Mouse (Mus musculus) forebrain, embryonic 12.5 days (tissue): ENCODE results near the gene Dact3. TPM values are rescaled to one million over a fixed set of nuclear protein-coding genes. Genes with fewer than 3 reads are reported as not detected.
A peak's percentile ranks its signal among the peaks of the same experiment; 100 is the strongest.

Experiments
- ATAC-seq: fragments of 200-750 bp; cut with Nextera tagmentation; 2 replicates; pipeline ENCODE4 v1.8.0; 2017; ENCODE audit warnings: moderate TSS enrichment; ENCODE audit not compliant: low FRiP score
- H3K27ac ChIP-seq: fragments of 300-500 bp; sonication (generic); 2 replicates; pipeline ENCODE4 v1.5.1; 2016; ENCODE audit warnings: mild to moderate bottlenecking
- H3K27me3 ChIP-seq: fragments of 300-500 bp; sonication (generic); 2 replicates; pipeline ENCODE4 v1.6.1; 2016; ENCODE audit warnings: mild to moderate bottlenecking
- H3K36me3 ChIP-seq: fragments of 300-500 bp; sonication (generic); replicated peaks from 2 replicates; pipeline ENCODE4 v1.6.1; 2016; ENCODE audit warnings: mild to moderate bottlenecking
- H3K4me1 ChIP-seq: fragments of 300-500 bp; sonication (generic); 2 replicates; pipeline ENCODE4 v1.6.1; 2016
- H3K4me2 ChIP-seq: fragments of 300-500 bp; sonication (generic); 2 replicates; pipeline ENCODE4 v1.6.1; 2016; ENCODE audit warnings: mild to moderate bottlenecking, moderate library complexity
- H3K4me3 ChIP-seq: fragments of 300-500 bp; sonication (generic); replicated peaks from 2 replicates; pipeline ENCODE4 v1.5.1; 2016; ENCODE audit warnings: mild to moderate bottlenecking
- H3K9ac ChIP-seq: fragments of 300-500 bp; sonication (generic); 2 replicates; pipeline ENCODE4 v1.6.1; 2016; ENCODE audit warnings: mild to moderate bottlenecking
- H3K9me3 ChIP-seq: fragments of 300-500 bp; sonication (generic); 2 replicates; pipeline ENCODE4 v1.6.1; 2016
- WGBS: fragments of 180-500 bp; shearing (Covaris S2); methylation state at CpG from one replicate; pipeline ENCODE4 v1.1.7; 2016; 5-methylcytosine and 5-hydroxymethylcytosine counted together
- polyA plus RNA-seq: library from polyadenylated mRNA; unstranded; fragments of >200 nt; fragmentation: Nextera tagmentation; extraction: Ambion mirVana; gene quantifications from 2 replicates; pipeline ENCODE4 v1.2.1, GENCODE M21; 2016

The Dact3 gene
- polyA plus RNA-seq, 1 experiment from 2014 or later, result 3.2 TPM

DNA sequence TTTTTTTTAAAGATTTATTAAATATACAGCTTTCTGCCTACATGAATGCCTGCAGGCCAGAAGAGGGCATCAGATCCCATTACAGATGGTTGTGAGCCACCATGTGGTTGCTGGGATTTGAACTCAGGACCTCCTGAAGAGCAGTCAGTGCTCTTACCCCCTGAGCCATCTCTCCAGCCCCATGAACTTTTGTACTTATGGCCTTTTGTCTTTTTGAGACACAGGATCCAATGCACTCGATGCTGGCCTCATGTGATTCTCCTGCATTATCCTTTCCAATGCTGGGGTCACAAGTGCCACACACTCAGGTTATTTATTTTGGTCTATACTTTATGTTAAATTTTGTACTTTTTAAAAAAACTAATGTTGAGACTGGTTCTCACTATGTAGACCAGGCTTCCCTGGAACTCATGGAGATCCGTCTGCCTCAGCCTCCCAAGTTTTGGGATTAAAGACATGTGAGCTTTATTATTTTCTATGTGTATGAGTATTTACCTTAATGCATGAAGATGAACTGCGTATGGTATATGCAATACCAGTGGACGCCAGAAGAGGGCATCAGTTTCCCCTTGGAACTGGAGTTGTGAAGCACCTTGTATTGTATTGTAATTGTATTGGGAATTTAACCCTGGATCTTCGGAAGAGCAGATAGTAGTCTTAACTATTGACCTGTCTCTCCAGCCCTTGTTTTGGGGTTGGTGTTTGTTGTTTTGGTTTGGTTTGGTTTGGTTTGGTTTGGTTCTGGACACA is 15.0 kb upstream of the Dact3 start:
- Histone ChIP-seq H3K4me1 (no peaks in the 10 kb centered on the region), H3K4me2 (no peak overlapping the region), H3K9me3 (no peaks in the 10 kb centered on the region), H3K4me3 (no peak overlapping the region), H3K36me3 (peaks cover 46% of the 10 kb centered on the region), H3K9ac (no peak overlapping the region), H3K27me3 (no peaks in the 10 kb centered on the region), H3K27ac (no peak overlapping the region)
- ATAC-seq, result no peak
- WGBS, result 32% methylated on average over 5 of the region's 5 CpGs

DNA sequence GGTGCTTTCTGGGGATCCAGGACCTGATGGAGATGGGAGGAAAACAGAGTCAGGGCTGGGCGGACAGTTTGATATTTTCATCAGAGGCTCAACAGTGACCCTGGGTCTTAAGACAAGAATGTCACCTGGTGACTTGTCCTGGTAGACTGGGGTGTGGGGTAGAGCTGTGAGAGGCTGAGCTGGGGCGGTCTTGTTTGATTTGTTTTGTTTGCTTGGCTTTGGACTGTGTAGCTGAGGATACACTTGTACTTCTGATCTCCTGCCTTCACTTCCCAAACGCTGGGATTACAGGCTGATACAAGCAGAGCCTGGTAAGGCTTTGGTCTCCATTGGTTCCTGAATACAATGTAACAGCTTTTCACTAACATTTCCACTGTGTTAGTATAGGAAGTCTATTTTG is 7.6 kb upstream of the Dact3 start:
- Histone ChIP-seq H3K4me3 (no peak overlapping the region), H3K27me3 (no peaks in the 10 kb centered on the region), H3K4me1 (peaks cover 10% of the 10 kb centered on the region), H3K27ac (no peak overlapping the region), H3K4me2 (no peak overlapping the region), H3K36me3 (peaks cover 34% of the 10 kb centered on the region), H3K9ac (no peak overlapping the region), H3K9me3 (no peaks in the 10 kb centered on the region)
- ATAC-seq, result no peak
- 89% methylated on average over 3 of the region's 3 CpGs for WGBS

DNA sequence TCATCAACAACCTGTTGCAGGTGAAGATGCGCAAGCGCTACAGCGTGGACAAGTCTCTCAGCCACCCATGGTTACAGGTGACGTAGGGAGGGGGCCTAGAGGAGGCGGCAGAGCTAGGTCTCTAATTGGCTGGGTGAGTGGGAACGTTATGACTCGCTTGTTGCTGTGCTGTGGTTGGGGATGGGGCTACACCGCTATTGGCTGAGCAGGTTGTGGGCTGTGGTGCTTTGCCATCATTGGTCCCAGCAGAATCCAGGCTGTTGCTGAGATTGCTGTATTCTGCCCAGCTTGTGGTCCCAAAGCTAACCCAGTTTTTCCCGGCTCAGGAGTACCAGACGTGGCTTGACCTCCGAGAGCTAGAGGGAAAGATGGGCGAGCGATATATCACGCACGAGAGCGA is 5.6 kb upstream of the Dact3 start:
- Histone ChIP-seq H3K36me3 (peaks cover 25% of the 10 kb centered on the region), H3K4me2 (peak overlapping the region; percentile 49), H3K4me3 (peak overlapping the region; percentile 29), H3K9me3 (no peaks in the 10 kb centered on the region), H3K9ac (0 out of 2 replicates have a peak overlapping the region, but pooled peaks have one; percentile 25), H3K4me1 (peaks cover 15% of the 10 kb centered on the region), H3K27me3 (no peaks in the 10 kb centered on the region), H3K27ac (peak overlapping the region; percentile 70)
- WGBS, result 9% methylated on average over 16 of the region's 16 CpGs
- peak; percentile 95 for ATAC-seq

- H3K4me2 ChIP-seq, result no peak overlapping the region
- H3K36me3 ChIP-seq, result peaks cover 9% of the 10 kb centered on the region; the same call in 1 of the 2 replicates
- H3K27me3 ChIP-seq, result no peaks in the 10 kb centered on the region
- no peak overlapping the region for H3K4me3 ChIP-seq
- H3K9ac ChIP-seq, result no peak overlapping the region
- no peaks in the 10 kb centered on the region for H3K9me3 ChIP-seq
- no peak for ATAC-seq
- H3K27ac ChIP-seq, result no peak overlapping the region
- peaks cover 27% of the 10 kb centered on the region for H3K4me1 ChIP-seq
- WGBS, result 87% methylated on average over 10 of the region's 10 CpGs
Observed at GRCm38 (mm10) chr7:16871600-16871999, 3.5 kb upstream of the Dact3 start.

DNA sequence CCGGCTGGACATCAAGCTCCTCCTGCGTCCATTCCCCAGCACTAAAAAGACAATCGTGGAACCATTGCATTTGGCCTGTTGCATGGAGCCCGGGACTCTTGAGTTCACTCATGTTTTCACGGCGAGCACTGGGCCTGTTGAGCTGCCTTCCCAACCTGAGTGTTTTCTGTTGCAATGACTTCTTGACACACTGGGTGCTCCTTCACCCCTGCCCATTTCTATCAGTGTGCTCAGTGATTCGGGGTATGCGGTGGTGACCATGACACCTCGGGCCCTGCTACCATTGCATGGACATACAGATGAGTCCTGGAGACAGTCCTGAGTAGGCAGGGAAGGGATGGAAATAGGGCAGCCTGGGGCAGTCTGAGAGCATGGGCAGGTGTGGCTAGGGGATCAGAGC is 2.6 kb upstream of the Dact3 start:
- WGBS, result 94% methylated on average over 9 of the region's 9 CpGs
- H3K4me2 ChIP-seq, result no peak overlapping the region
- ATAC-seq, result no peak

DNA sequence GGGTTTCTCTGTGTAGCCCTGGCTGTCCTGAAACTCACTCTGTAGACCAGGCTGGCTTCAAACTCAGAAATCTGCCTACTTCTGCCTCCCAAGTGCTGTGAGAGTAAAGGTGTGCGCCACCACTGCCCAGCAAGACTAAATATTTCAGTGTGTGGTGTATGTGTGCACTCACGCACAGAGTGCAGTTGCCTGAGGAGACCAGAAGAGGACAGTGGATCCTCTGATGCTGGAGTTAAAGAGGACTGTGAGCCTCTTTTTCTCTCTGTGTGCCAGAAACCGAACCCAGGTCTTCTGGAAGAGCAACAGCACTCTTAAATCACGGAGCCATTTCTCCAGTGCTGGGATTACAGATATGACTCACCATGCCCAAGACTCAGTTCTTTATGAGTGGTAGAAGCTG is 1.7 kb upstream of the Dact3 start:
- Histone ChIP-seq H3K9ac (no peak overlapping the region), H3K36me3 (no peaks in the 10 kb centered on the region; the same call in 1 of the 2 replicates), H3K27me3 (no peaks in the 10 kb centered on the region), H3K4me2 (no peak overlapping the region), H3K4me1 (peaks cover 34% of the 10 kb centered on the region), H3K9me3 (no peaks in the 10 kb centered on the region), H3K27ac (no peak overlapping the region), H3K4me3 (no peak overlapping the region)
- 93% methylated on average over 4 of the region's 4 CpGs for WGBS
- no peak for ATAC-seq

More for the DNA sequence above, 2.6 kb upstream of the Dact3 start:
- no peak overlapping the region for H3K4me3 ChIP-seq
- H3K9me3 ChIP-seq, result no peaks in the 10 kb centered on the region
- H3K27ac ChIP-seq, result no peak overlapping the region
- no peak overlapping the region for H3K9ac ChIP-seq
- peaks cover 34% of the 10 kb centered on the region for H3K4me1 ChIP-seq
- H3K36me3 ChIP-seq, result peaks cover 3% of the 10 kb centered on the region; the same call in 1 of the 2 replicates
- H3K27me3 ChIP-seq, result no peaks in the 10 kb centered on the region

- no peak for ATAC-seq
- peaks cover 33% of the 10 kb centered on the region for H3K4me1 ChIP-seq
- WGBS, result 5% methylated on average over 17 of the region's 17 CpGs
- H3K36me3 ChIP-seq, result peaks cover 3% of the 10 kb centered on the region; the same call in 1 of the 2 replicates
- peak overlapping the region; percentile 88 for H3K27ac ChIP-seq
- H3K9ac ChIP-seq, result peak overlapping the region; percentile 8; the same call in 1 of the 2 replicates
- H3K4me3 ChIP-seq, result peak overlapping the region; percentile 78
- no peaks in the 10 kb centered on the region for H3K9me3 ChIP-seq
- H3K27me3 ChIP-seq, result no peaks in the 10 kb centered on the region
- peak overlapping the region; percentile 39 for H3K4me2 ChIP-seq
Observed at GRCm38 (mm10) chr7:16874190-16874589, 927 bp upstream of the Dact3 start.

DNA sequence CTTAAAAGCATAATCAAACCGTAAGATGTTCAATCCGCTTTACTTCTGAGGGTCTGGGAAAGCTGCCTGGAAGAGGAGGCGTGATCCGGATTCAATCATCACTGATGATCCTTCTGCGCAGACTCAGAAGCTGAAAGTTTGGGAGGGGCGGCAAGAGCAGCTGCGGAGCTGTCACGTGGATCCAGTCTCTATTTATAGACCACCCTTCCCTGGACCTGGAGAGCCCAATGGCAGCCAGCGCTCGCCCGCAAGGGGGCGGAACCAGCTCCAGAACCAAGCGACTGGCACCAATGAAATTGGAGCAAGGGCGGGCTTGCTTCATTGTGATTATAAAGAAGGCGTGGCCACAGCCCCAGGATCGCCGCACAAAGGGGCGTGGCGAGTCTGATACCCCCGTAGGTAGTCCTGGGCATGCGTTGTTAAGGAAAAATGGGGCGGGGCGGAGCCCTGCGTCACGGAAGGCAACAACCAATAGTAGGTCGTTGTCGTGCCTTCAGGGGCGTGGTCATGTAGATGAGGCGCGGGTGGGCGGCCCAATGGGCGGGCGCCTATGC is 284 bp upstream of the Dact3 start:
- ATAC-seq, result peak; percentile 97
- H3K9me3 ChIP-seq, result no peaks in the 10 kb centered on the region
- peak overlapping the region; percentile 88 for H3K27ac ChIP-seq
- H3K27me3 ChIP-seq, result no peaks in the 10 kb centered on the region
- peaks cover 30% of the 10 kb centered on the region for H3K4me1 ChIP-seq
- H3K36me3 ChIP-seq, result peaks cover 6% of the 10 kb centered on the region; the same call in 1 of the 2 replicates
- H3K9ac ChIP-seq, result peak overlapping the region; percentile 86
- peak overlapping the region; percentile 92 for H3K4me2 ChIP-seq
- WGBS, result under 1% methylated on average over 32 of the region's 33 CpGs
- H3K4me3 ChIP-seq, result peak overlapping the region; percentile 78

- under 1% methylated on average over 41 of the region's 42 CpGs for WGBS
- peaks cover 6% of the 10 kb centered on the region; the same call in 1 of the 2 replicates for H3K36me3 ChIP-seq
- ATAC-seq, result no peak; the same call in 1 of the 2 replicates
- peak overlapping the region; percentile 81 for H3K27ac ChIP-seq
- H3K4me2 ChIP-seq, result peak overlapping the region; percentile 92
- H3K27me3 ChIP-seq, result no peaks in the 10 kb centered on the region
- no peaks in the 10 kb centered on the region for H3K9me3 ChIP-seq
- H3K4me1 ChIP-seq, result peaks cover 32% of the 10 kb centered on the region
- peak overlapping the region; percentile 86 for H3K9ac ChIP-seq
- H3K4me3 ChIP-seq, result peak overlapping the region; percentile 78
Observed at GRCm38 (mm10) chr7:16875326-16875725, 209 bp downstream of the Dact3 start.

DNA sequence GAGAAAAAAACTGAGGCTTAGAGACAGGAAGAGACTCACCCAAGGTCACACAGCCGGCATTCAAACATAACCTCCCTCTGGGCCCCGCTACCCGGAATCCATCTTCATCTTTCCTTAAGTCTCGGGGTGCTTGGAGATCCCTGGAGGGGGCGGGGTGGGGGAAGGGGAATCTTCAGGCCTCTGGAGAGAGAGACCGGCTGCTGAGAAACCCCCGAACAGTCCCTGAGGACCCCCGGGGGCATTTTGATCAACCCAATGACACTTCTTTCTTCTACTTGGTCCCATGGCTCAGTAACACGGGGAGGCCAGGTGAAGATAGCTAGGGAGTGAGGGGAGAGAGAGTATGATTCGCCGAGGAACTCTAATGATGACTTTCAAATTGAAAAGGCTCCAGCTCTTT is 889 bp downstream of the Dact3 start:
- Histone ChIP-seq H3K4me2 (peak overlapping the region; percentile 92), H3K27me3 (no peaks in the 10 kb centered on the region), H3K4me1 (peaks cover 39% of the 10 kb centered on the region), H3K9ac (peak overlapping the region; percentile 86), H3K4me3 (peak overlapping the region; percentile 78), H3K27ac (peak overlapping the region; percentile 81), H3K9me3 (no peaks in the 10 kb centered on the region), H3K36me3 (peaks cover 6% of the 10 kb centered on the region; the same call in 1 of the 2 replicates)
- 8% methylated on average over 11 of the region's 11 CpGs for WGBS
- ATAC-seq, result no peak

GRCm38 (mm10) chr7:16876608-16877007 is 1.5 kb downstream of the Dact3 start:
- H3K9me3 ChIP-seq, result no peaks in the 10 kb centered on the region
- peak overlapping the region; percentile 81 for H3K27ac ChIP-seq
- H3K27me3 ChIP-seq, result no peaks in the 10 kb centered on the region
- H3K4me3 ChIP-seq, result peak overlapping the region; percentile 78
- peak overlapping the region; percentile 92 for H3K4me2 ChIP-seq
- peaks cover 41% of the 10 kb centered on the region for H3K4me1 ChIP-seq
- peaks cover 6% of the 10 kb centered on the region for H3K36me3 ChIP-seq
- WGBS, result 3% methylated on average over 13 of the region's 13 CpGs
- peak overlapping the region; percentile 86 for H3K9ac ChIP-seq
- ATAC-seq, result no peak

- H3K9ac ChIP-seq, result no peak overlapping the region
- H3K4me2 ChIP-seq, result no peak overlapping the region
- 86% methylated on average over 3 of the region's 3 CpGs for WGBS
- peaks cover 41% of the 10 kb centered on the region for H3K4me1 ChIP-seq
- H3K27ac ChIP-seq, result no peak overlapping the region
- no peaks in the 10 kb centered on the region for H3K9me3 ChIP-seq
- H3K27me3 ChIP-seq, result no peaks in the 10 kb centered on the region
- no peak overlapping the region for H3K4me3 ChIP-seq
- H3K36me3 ChIP-seq, result peaks cover 6% of the 10 kb centered on the region; the same call in 1 of the 2 replicates
- no peak for ATAC-seq
Observed at GRCm38 (mm10) chr7:16877717-16878116, 2.6 kb downstream of the Dact3 start.
